In genomic region chr11:98738925-98739324, GRCm38 (mm10) we compare ENCODE assay signal across 14 mouse cellular contexts. TPM values are rescaled to one million over a fixed set of nuclear protein-coding genes. Genes with fewer than 3 reads are reported as not detected.
A peak's percentile ranks its signal among the peaks of the same experiment; 100 is the strongest.
DNase-seq lines count a peak whose midpoint lies in the region; ATAC-seq and TF ChIP-seq lines count a peak whose summit lies in the region.
"Had no signal": no experiment of that assay in that cellular context is flagged by ENCODE, and none has a peak within 500 bp of the region (broad histone marks: within the 10 kb centered on the region; RNA-seq: fewer than 3 reads in every experiment).

No protein-coding gene starts in this region.

- peaks cover 58% of the 10 kb centered on the region for H3K4me1 ChIP-seq in heart, embryonic 10.5 days
- H3K4me1 ChIP-seq in G1E (ENCODE audit: insufficient read depth, low read depth, low read length), result peaks cover 56% of the 10 kb centered on the region
- peaks cover 42% of the 10 kb centered on the region for H3K4me1 ChIP-seq in forebrain, embryonic 16.5 days (replicated peaks; ENCODE audit: control insufficient read depth, insufficient read depth, low read length)
- H3K4me1 ChIP-seq in midbrain, embryonic 11.5 days (ENCODE audit: control insufficient read depth, insufficient read depth, low read length), result peaks cover 30% of the 10 kb centered on the region
- peaks cover 36% of the 10 kb centered on the region for H3K4me1 ChIP-seq in kidney, embryonic 15.5 days

- no peak for ATAC-seq in G1E (ENCODE audit: extremely low read depth, insufficient number of reproducible peaks, low FRiP score, poor library complexity, severe bottlenecking)
- ATAC-seq in forebrain, embryonic 16.5 days, result no peak
- ATAC-seq in midbrain, embryonic 11.5 days (ENCODE audit: low FRiP score), result no peak
- no peak for ATAC-seq in kidney, embryonic 15.5 days (replicated peaks; ENCODE audit: low FRiP score)
- ATAC-seq: activated CD4-positive, CD25-positive, alpha-beta regulatory T cell, adult 4 months had no signal

- H3K9me3 ChIP-seq in heart, embryonic 10.5 days, result no peaks in the 10 kb centered on the region
- peaks cover 11% of the 10 kb centered on the region for H3K9me3 ChIP-seq in G1E (replicated peaks)
- H3K9me3 ChIP-seq in forebrain, embryonic 16.5 days (ENCODE audit: control insufficient read depth, low read length), result 0 out of 2 replicates have a peak, but pooled peaks cover 2% of the 10 kb centered on the region
- 0 out of 2 replicates have a peak, but pooled peaks cover 2% of the 10 kb centered on the region for H3K9me3 ChIP-seq in midbrain, embryonic 11.5 days (ENCODE audit: control insufficient read depth, low read length)
- H3K9me3 ChIP-seq in kidney, embryonic 15.5 days (replicated peaks), result peaks cover 5% of the 10 kb centered on the region

- H3K27me3 ChIP-seq in heart, embryonic 10.5 days (ENCODE audit: insufficient read depth, poor library complexity, severe bottlenecking), result no peaks in the 10 kb centered on the region
- H3K27me3 ChIP-seq in G1E (ENCODE audit: insufficient read depth, low read length), result no peaks in the 10 kb centered on the region
- no peaks in the 10 kb centered on the region for H3K27me3 ChIP-seq in forebrain, embryonic 16.5 days (replicated peaks; ENCODE audit: control insufficient read depth, insufficient read depth, low read length)
- H3K27me3 ChIP-seq in midbrain, embryonic 11.5 days (ENCODE audit: control insufficient read depth, insufficient read depth, low read length), result no peaks in the 10 kb centered on the region
- no peaks in the 10 kb centered on the region for H3K27me3 ChIP-seq in kidney, embryonic 15.5 days

- 50% methylated on average over 9 of the region's 9 CpGs for WGBS in heart, embryonic 10.5 days
- WGBS in forebrain, embryonic 16.5 days, result 67% methylated on average over 8 of the region's 9 CpGs
- 58% methylated on average over 9 of the region's 9 CpGs for WGBS in midbrain, embryonic 11.5 days
- WGBS in kidney, embryonic 15.5 days, result 78% methylated on average over 9 of the region's 9 CpGs

- TF ChIP-seq CTCF in G1E (IDR thresholded peaks at IDR 0.05; ENCODE audit: low read depth, low read length), result no peak

- no peak for DNase-seq in heart, embryonic 10.5 days (ENCODE audit: low spot score)
- DNase-seq in heart, adult 18-20 months, result no peak
- no peak for DNase-seq in G1E (ENCODE audit: low spot score)
- no peak for DNase-seq in midbrain, embryonic 11.5 days (ENCODE audit: low spot score, missing footprints)
- DNase-seq in kidney, postnatal 10 days, result no peak
- no peak for DNase-seq in cerebellum, postnatal 36 days
- DNase-seq: lung, postnatal 14 days had no signal

- H3K4me2 ChIP-seq in forebrain, embryonic 16.5 days (ENCODE audit: low read length), result peak overlapping the region; percentile 29
- no peak overlapping the region for H3K4me2 ChIP-seq in midbrain, embryonic 11.5 days
- no peak overlapping the region for H3K4me2 ChIP-seq in kidney, embryonic 15.5 days

- H3K27ac ChIP-seq in heart, embryonic 10.5 days, result peak overlapping the region; percentile 67; the same call in 1 of the 2 replicates
- H3K27ac ChIP-seq in forebrain, embryonic 16.5 days (ENCODE audit: low read length), result peak overlapping the region; percentile 93
- no peak overlapping the region for H3K27ac ChIP-seq in midbrain, embryonic 11.5 days (ENCODE audit: low read depth, low read length)
- H3K27ac ChIP-seq in kidney, embryonic 15.5 days, result no peak overlapping the region

- peak overlapping the region; percentile 26; the same call in 1 of the 2 replicates for H3K9ac ChIP-seq in forebrain, embryonic 16.5 days (replicated peaks; ENCODE audit: low read depth, low read length)
- H3K9ac ChIP-seq in midbrain, embryonic 11.5 days (ENCODE audit: low read length), result peak overlapping the region; percentile 47
- H3K9ac ChIP-seq in kidney, embryonic 15.5 days, result no peak overlapping the region

- no peak overlapping the region for H3K4me3 ChIP-seq in heart, embryonic 10.5 days
- peak overlapping the region; percentile 54; the same call in 1 of the 2 replicates for H3K4me3 ChIP-seq in G1E (ENCODE audit: low read depth, low read length)
- H3K4me3 ChIP-seq in forebrain, embryonic 16.5 days (replicated peaks; ENCODE audit: low read length), result no peak overlapping the region
- H3K4me3 ChIP-seq in midbrain, embryonic 11.5 days (ENCODE audit: low read depth, low read length), result no peak overlapping the region
- H3K4me3 ChIP-seq in kidney, embryonic 15.5 days (replicated peaks), result no peak overlapping the region

- H3K36me3 ChIP-seq in heart, embryonic 10.5 days, result no peaks in the 10 kb centered on the region
- H3K36me3 ChIP-seq in G1E (replicated peaks), result peaks cover 9% of the 10 kb centered on the region
- no peaks in the 10 kb centered on the region for H3K36me3 ChIP-seq in forebrain, embryonic 16.5 days (ENCODE audit: control insufficient read depth, insufficient read depth)
- H3K36me3 ChIP-seq in midbrain, embryonic 11.5 days (ENCODE audit: control insufficient read depth, insufficient read depth, low read length), result no peaks in the 10 kb centered on the region
- H3K36me3 ChIP-seq in kidney, embryonic 15.5 days, result no peaks in the 10 kb centered on the region

RNA-seq across cellular contexts. Expression of gene Thra, which starts 1.5 kb away (rescaled TPM):
- 19.2 and 23.2 TPM in 2 replicates for polyA plus RNA-seq in heart, embryonic 10.5 days (2016; fragmentation: Nextera tagmentation; extraction: Ambion mirVana)
- 100 to 1,000 TPM in 1 of 2 experiments, 10 to 100 TPM in 1; 99.7 to 103 TPM for total RNA-seq in heart, adult 18-20 months (2021)
- 58.0 and 68.0 TPM in 2 replicates for total RNA-seq in G1E (2014; fragmentation: Nextera tagmentation)
- total RNA-seq in G1E (2017), result 20.1 and 20.3 TPM in 2 replicates
- 32.3 and 33.1 TPM in 2 replicates for polyA plus RNA-seq in G1E (2012)
- 177 and 182 TPM in 2 replicates for polyA plus RNA-seq in forebrain, embryonic 16.5 days (2015; fragmentation: Nextera tagmentation; extraction: Ambion mirVana)
- 21.9 and 23.7 TPM in 2 replicates for polyA plus RNA-seq in midbrain, embryonic 11.5 days (2014; fragmentation: Nextera tagmentation; extraction: Ambion mirVana)
- polyA plus RNA-seq in kidney, embryonic 15.5 days (2015; fragmentation: Nextera tagmentation; extraction: Ambion mirVana), result 21.7 and 26.9 TPM in 2 replicates

RNA-seq across cellular contexts. Expression of gene Med24, which starts 9.7 kb away (rescaled TPM):
- 54.6 and 56.5 TPM in 2 replicates for polyA plus RNA-seq in heart, embryonic 10.5 days (2016; fragmentation: Nextera tagmentation; extraction: Ambion mirVana)
- total RNA-seq in heart, adult 18-20 months (2021), result 10 to 100 TPM; 42.0 to 44.2 TPM
- total RNA-seq in G1E (2014; fragmentation: Nextera tagmentation) (55.8 and 95.6 TPM in 2 replicates), G1E (2017) (37.8 and 39.7 TPM in 2 replicates)
- polyA plus RNA-seq in G1E (2012), result 83.8 and 109 TPM in 2 replicates
- polyA plus RNA-seq in forebrain, embryonic 16.5 days (2015; fragmentation: Nextera tagmentation; extraction: Ambion mirVana), result 88.8 and 93.7 TPM in 2 replicates
- 66.1 and 67.1 TPM in 2 replicates for polyA plus RNA-seq in midbrain, embryonic 11.5 days (2014; fragmentation: Nextera tagmentation; extraction: Ambion mirVana)
- polyA plus RNA-seq in kidney, embryonic 15.5 days (2015; fragmentation: Nextera tagmentation; extraction: Ambion mirVana), result 58.2 and 64.7 TPM in 2 replicates

RNA-seq across cellular contexts. Expression of gene Nr1d1, which starts 36.2 kb away (rescaled TPM):
- polyA plus RNA-seq in heart, embryonic 10.5 days (2016; fragmentation: Nextera tagmentation; extraction: Ambion mirVana), result 3.6 and 5.9 TPM in 2 replicates
- 10 to 100 TPM; 54.2 to 67.6 TPM for total RNA-seq in heart, adult 18-20 months (2021)
- 0.75 and 3.1 TPM in 2 replicates for total RNA-seq in G1E (2014; fragmentation: Nextera tagmentation)
- 0.93 TPM in 2 replicates for total RNA-seq in G1E (2017)
- polyA plus RNA-seq in G1E (2012), result 2.3 TPM in 2 replicates
- polyA plus RNA-seq in forebrain, embryonic 16.5 days (2015; fragmentation: Nextera tagmentation; extraction: Ambion mirVana), result 3.8 and 4.0 TPM in 2 replicates
- 0.93 and 1.2 TPM in 2 replicates for polyA plus RNA-seq in midbrain, embryonic 11.5 days (2014; fragmentation: Nextera tagmentation; extraction: Ambion mirVana)
- 2.0 and 2.3 TPM in 2 replicates for polyA plus RNA-seq in kidney, embryonic 15.5 days (2015; fragmentation: Nextera tagmentation; extraction: Ambion mirVana)

RNA-seq across cellular contexts. Expression of gene Csf3, which starts 37.9 kb away (rescaled TPM):
- not detected in 2 replicates for polyA plus RNA-seq in heart, embryonic 10.5 days (2016; fragmentation: Nextera tagmentation; extraction: Ambion mirVana)
- total RNA-seq in heart, adult 18-20 months (2021), result not detected
- not detected in 2 replicates for total RNA-seq in G1E (2014; fragmentation: Nextera tagmentation)
- 0.27 TPM in 1 of 2 replicates, not detected in the other for total RNA-seq in G1E (2017)
- polyA plus RNA-seq in G1E (2012), result not detected in 2 replicates
- not detected in 2 replicates for polyA plus RNA-seq in forebrain, embryonic 16.5 days (2015; fragmentation: Nextera tagmentation; extraction: Ambion mirVana)
- polyA plus RNA-seq in midbrain, embryonic 11.5 days (2014; fragmentation: Nextera tagmentation; extraction: Ambion mirVana), result not detected in 2 replicates
- polyA plus RNA-seq in kidney, embryonic 15.5 days (2015; fragmentation: Nextera tagmentation; extraction: Ambion mirVana), result 0.23 TPM in 1 of 2 replicates, not detected in the other
- total RNA-seq: heart, postnatal 25 days; left cerebral cortex, adult 8-10 months had no signal
- polyA plus RNA-seq: activated CD4-positive, CD25-positive, alpha-beta regulatory T cell, adult 4 months; brain, embryonic 14.5 days; small intestine, adult 2 months had no signal

RNA-seq across cellular contexts. Expression of gene Msl1, which starts 56.4 kb away (rescaled TPM):
- polyA plus RNA-seq in heart, embryonic 10.5 days (2016; fragmentation: Nextera tagmentation; extraction: Ambion mirVana), result 14.0 and 21.6 TPM in 2 replicates
- 10 to 100 TPM; 71.7 to 73.3 TPM for total RNA-seq in heart, adult 18-20 months (2021)
- total RNA-seq in G1E (2014; fragmentation: Nextera tagmentation) (38.0 and 52.2 TPM in 2 replicates), G1E (2017) (39.4 and 45.6 TPM in 2 replicates)
- polyA plus RNA-seq in G1E (2012), result 36.5 and 44.9 TPM in 2 replicates
- polyA plus RNA-seq in forebrain, embryonic 16.5 days (2015; fragmentation: Nextera tagmentation; extraction: Ambion mirVana), result 27.7 and 32.0 TPM in 2 replicates
- polyA plus RNA-seq in midbrain, embryonic 11.5 days (2014; fragmentation: Nextera tagmentation; extraction: Ambion mirVana), result 24.0 and 25.1 TPM in 2 replicates
- 25.1 and 25.8 TPM in 2 replicates for polyA plus RNA-seq in kidney, embryonic 15.5 days (2015; fragmentation: Nextera tagmentation; extraction: Ambion mirVana)

Comparison
In these comparisons a context has a peak if more than half of its experiments do, and no peak if none do; other contexts are left out.
1. H3K27ac ChIP-seq: peak in heart, embryonic 10.5 days (single experiment) and forebrain, embryonic 16.5 days (single experiment); none in midbrain, embryonic 11.5 days (single experiment) and kidney, embryonic 15.5 days (single experiment).